Mouse (Mus musculus): ENCODE data around the gene Tas2r131. TPM values are rescaled to one million over a fixed set of nuclear protein-coding genes. Genes with fewer than 3 reads are reported as not detected.

Gene Tas2r131
- polyA plus RNA-seq (2012; rRNA removed; ENCODE audit: low replicate concordance): not detected in 2 replicates

DNA sequence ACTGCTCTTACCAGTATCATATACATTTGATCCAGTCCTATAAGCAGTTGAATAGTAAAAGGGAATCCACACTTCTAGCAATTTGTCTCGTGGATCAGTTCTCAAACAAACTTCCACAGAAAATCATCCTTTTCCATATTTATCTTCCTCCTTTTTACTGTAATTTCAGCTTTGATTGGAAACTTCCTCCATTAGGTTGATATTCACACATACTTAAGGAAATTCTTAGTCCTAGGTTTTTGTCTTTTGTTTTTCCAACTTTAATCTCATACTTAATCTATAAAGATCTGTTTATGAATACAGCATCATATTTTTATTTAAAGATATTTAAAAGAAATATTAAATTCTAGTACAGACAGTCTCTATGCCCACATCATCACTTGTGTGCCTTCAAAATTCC lies at the start of gene Tas2r131:
Gene Tas2r131 (minus strand): TSS at position 101 of the 400 bp plus-strand sequence.

GRCm38 (mm10) chr6:132980865-132981264 lies 23.1 kb upstream of the Tas2r131 start, which contains the start of gene Tas2r109:
Gene Tas2r109, minus strand, starts transcription at chr6:132980965.

DNA sequence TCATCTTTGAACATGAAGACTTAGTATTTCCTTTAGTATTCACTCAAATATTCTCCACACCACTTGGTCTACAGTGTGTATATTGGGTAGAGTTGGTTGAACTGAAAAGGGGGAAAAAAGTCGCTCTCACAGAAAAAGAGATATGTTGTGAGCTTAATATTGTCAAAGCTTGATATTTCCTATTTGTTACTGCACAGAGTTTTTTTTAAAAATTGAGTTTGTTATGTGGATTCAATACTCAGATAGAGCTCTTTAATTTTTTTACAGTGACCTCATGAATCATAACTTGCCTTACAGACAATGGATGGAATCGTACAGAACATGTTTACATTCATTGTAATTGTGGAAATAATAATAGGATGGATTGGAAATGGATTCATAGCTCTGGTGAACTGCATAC lies 6.9 kb downstream of the Tas2r131 start, which contains the start of gene Tas2r129:
Gene Tas2r129 (plus strand): TSS at position 301 of the 400 bp plus-strand sequence.

DNA sequence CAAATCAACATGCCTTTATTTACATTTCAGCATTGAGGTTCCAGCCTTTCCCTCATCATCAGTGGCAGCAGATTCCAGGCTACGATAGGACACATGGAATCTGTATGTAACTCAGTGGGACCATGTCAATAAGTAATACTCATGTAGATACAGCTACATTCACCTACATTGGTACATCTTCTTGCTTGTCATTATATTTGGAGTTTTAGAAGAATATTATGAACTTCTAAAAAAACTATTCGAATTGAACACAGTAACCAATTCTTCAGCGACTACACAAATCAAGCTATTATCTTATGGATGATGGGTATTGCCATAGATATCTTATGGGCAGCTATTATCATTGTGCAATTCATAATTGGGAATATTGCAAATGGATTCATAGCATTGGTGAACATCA lies 48.4 kb downstream of the Tas2r131 start, which contains the start of gene Tas2r125:
Gene Tas2r125 (plus strand): TSS at position 301 of the 400 bp plus-strand sequence.

Other genes with a start within 250 kb of the Tas2r131 start
- not detected in 2 replicates for gene Tas2r122, start 246.0 kb downstream of the Tas2r131 start, polyA plus RNA-seq (2012; rRNA removed; ENCODE audit: low replicate concordance)
- not detected in 2 replicates for gene Tas2r115, start 219.9 kb downstream of the Tas2r131 start, polyA plus RNA-seq (2012; rRNA removed; ENCODE audit: low replicate concordance)
- not detected in 2 replicates for gene Tas2r124, start 203.2 kb downstream of the Tas2r131 start, polyA plus RNA-seq (2012; rRNA removed; ENCODE audit: low replicate concordance)
- gene Tas2r102, start 195.8 kb downstream of the Tas2r131 start, polyA plus RNA-seq (2012; rRNA removed; ENCODE audit: low replicate concordance): not detected in 2 replicates
- gene Tas2r136, start 179.8 kb downstream of the Tas2r131 start, polyA plus RNA-seq (2012; rRNA removed; ENCODE audit: low replicate concordance): not detected in 2 replicates
- not detected in 2 replicates for gene Tas2r117, start 155.1 kb downstream of the Tas2r131 start, polyA plus RNA-seq (2012; rRNA removed; ENCODE audit: low replicate concordance)
- gene Tas2r123, start 110.8 kb downstream of the Tas2r131 start, polyA plus RNA-seq (2012; rRNA removed; ENCODE audit: low replicate concordance): not detected in 2 replicates
- gene Tas2r116, start 102.5 kb downstream of the Tas2r131 start, polyA plus RNA-seq (2012; rRNA removed; ENCODE audit: low replicate concordance): not detected in 2 replicates
- not detected in 2 replicates for gene Tas2r110, start 89.9 kb downstream of the Tas2r131 start, polyA plus RNA-seq (2012; rRNA removed; ENCODE audit: low replicate concordance)
- not detected in 2 replicates for gene Tas2r113, start 64.9 kb downstream of the Tas2r131 start, polyA plus RNA-seq (2012; rRNA removed; ENCODE audit: low replicate concordance)
- not detected in 2 replicates for gene Tas2r125, start 48.3 kb downstream of the Tas2r131 start, polyA plus RNA-seq (2012; rRNA removed; ENCODE audit: low replicate concordance)
- not detected in 2 replicates for gene Tas2r129, start 6.8 kb downstream of the Tas2r131 start, polyA plus RNA-seq (2012; rRNA removed; ENCODE audit: low replicate concordance)
- not detected in 2 replicates for gene Tas2r109, start 23.0 kb upstream of the Tas2r131 start, polyA plus RNA-seq (2012; rRNA removed; ENCODE audit: low replicate concordance)
- not detected in 2 replicates for gene Tas2r103, start 79.2 kb upstream of the Tas2r131 start, polyA plus RNA-seq (2012; rRNA removed; ENCODE audit: low replicate concordance)
- not detected in 2 replicates for gene Tas2r140, start 97.9 kb upstream of the Tas2r131 start, polyA plus RNA-seq (2012; rRNA removed; ENCODE audit: low replicate concordance)
- gene Smim10l1, start 147.0 kb upstream of the Tas2r131 start, polyA plus RNA-seq (2012; rRNA removed; ENCODE audit: low replicate concordance): 77.9 and 96.2 TPM in 2 replicates

Data from duodenum, adult 2 months (tissue).